7 mouse cellular contexts compared by ENCODE assay signal in genomic region chr11:78177437-78177836, GRCm38 (mm10). TPM values are rescaled to one million over a fixed set of nuclear protein-coding genes. Genes with fewer than 3 reads are reported as not detected.
A peak's percentile ranks its signal among the peaks of the same experiment; 100 is the strongest.
DNase-seq lines count a peak whose midpoint lies in the region; ATAC-seq and TF ChIP-seq lines count a peak whose summit lies in the region.

No protein-coding gene starts in this region.

- peak overlapping the region; percentile 59 for H3K4me2 ChIP-seq in CH12.LX (ENCODE audit: insufficient read depth, low read depth, poor library complexity, severe bottlenecking)
- peak overlapping the region; percentile 73 for H3K4me2 ChIP-seq in forebrain, postnatal 0 days (ENCODE audit: low read depth)

- WGBS in forebrain, postnatal 0 days, result 5% methylated on average over 10 of the region's 10 CpGs

- H3K79me2 ChIP-seq in CH12.LX (replicated peaks; ENCODE audit: control insufficient read depth, extremely low read depth, insufficient read depth, poor library complexity, severe bottlenecking), result peaks cover 29% of the 10 kb centered on the region

- H3K36me3 ChIP-seq in CH12.LX (replicated peaks in 1 of 2; ENCODE audit: control insufficient read depth in 1 of 2, insufficient read depth in 1 of 2, low read length in 1 of 2), result peaks cover 26 to 43% of the 10 kb centered on the region in 2 experiments
- H3K36me3 ChIP-seq in forebrain, postnatal 0 days (ENCODE audit: insufficient read depth), result peaks cover 22% of the 10 kb centered on the region

- TF ChIP-seq CTCF in CH12.LX (conservative IDR thresholded peaks at IDR 0.05 in 1 of 2, IDR thresholded peaks at IDR 0.05 in 1 of 2; ENCODE audit: low read depth in 2 of 2, low read length in 2 of 2), result no peak
- TF ChIP-seq CTCF in forebrain, postnatal 0 days (IDR thresholded peaks at IDR 0.05; ENCODE audit: low read depth), result no peak

- peaks cover 13 to 67% of the 10 kb centered on the region in 2 experiments for H3K4me1 ChIP-seq in CH12.LX (ENCODE audit: control insufficient read depth in 1 of 2, insufficient read depth in 2 of 2)
- peaks cover 17% of the 10 kb centered on the region for H3K4me1 ChIP-seq in forebrain, postnatal 0 days (ENCODE audit: insufficient read depth)

- H3K9ac ChIP-seq in CH12.LX (ENCODE audit: insufficient read depth, low read depth), result peak overlapping the region; percentile 41
- peak overlapping the region; percentile 58 for H3K9ac ChIP-seq in forebrain, postnatal 0 days

- peak overlapping the region; percentile 94 for H3K27ac ChIP-seq in CH12.LX (ENCODE audit: insufficient read depth, low read depth)
- no peak overlapping the region for H3K27ac ChIP-seq in forebrain, postnatal 0 days (ENCODE audit: low read depth, low read length)

- DNase-seq in CH12.LX (ENCODE audit: extremely low read depth) (no peak), NIH3T3 (ENCODE audit: low read depth) (peak; percentile 84)
- DNase-seq in forebrain, postnatal 0 days, result no peak
- DNase-seq in kidney, postnatal 36 days, result peak; percentile 90 to 94
- DNase-seq in right cerebral cortex, postnatal 14 days, result no peak
- DNase-seq in ovary, postnatal 10 days (ENCODE audit: low spot score), result no peak

- in situ Hi-C loops in CH12.LX (cut with MboI; ENCODE audit: low pct_ligation_motif_present, low pct_unique_long_range_greater_than_20kb, low sequenced_read_pairs), result loop anchor here (5.0 to 10.0 kb wide), 3 partner anchors 120 to 350 kb away; no protein-coding TSS in a partner anchor

- no peak for TF ChIP-seq RAD21 in CH12.LX (IDR thresholded peaks at IDR 0.05; ENCODE audit: low read depth, low read length)

- H3K27me3 ChIP-seq in CH12.LX (replicated peaks), result no peaks in the 10 kb centered on the region
- H3K27me3 ChIP-seq in forebrain, postnatal 0 days (ENCODE audit: insufficient read depth, low read length), result no peaks in the 10 kb centered on the region

- no peaks in the 10 kb centered on the region for H3K9me3 ChIP-seq in CH12.LX (replicated peaks; ENCODE audit: low read length)
- no peaks in the 10 kb centered on the region for H3K9me3 ChIP-seq in forebrain, postnatal 0 days (ENCODE audit: low read length)

- no peak for TF ChIP-seq EP300 in CH12.LX (IDR thresholded peaks at IDR 0.05; ENCODE audit: low read length)

- dilution Hi-C loops in CH12.LX (cut with MboI; ENCODE audit: extremely low pct_ligation_motif_present, extremely low pct_unique_long_range_greater_than_20kb, low sequenced_read_pairs), result no loop called here

- ATAC-seq in forebrain, postnatal 0 days, result no peak
- peak; percentile 5; the same call in 1 of the 2 replicates for ATAC-seq in megakaryocyte progenitor cell, adult 5-6 weeks (replicated peaks; ENCODE audit: poor library complexity)

- H3K4me3 ChIP-seq in CH12.LX (replicated peaks in 1 of 3; ENCODE audit: low read depth in 2 of 3, low read length in 2 of 3, poor library complexity in 1 of 3), result peak overlapping the region; percentile 65 to 72 (median 66)
- peak overlapping the region; percentile 51 for H3K4me3 ChIP-seq in forebrain, postnatal 0 days (ENCODE audit: low read depth, low read length)

- no peak for TF ChIP-seq POLR2A in CH12.LX (IDR thresholded peaks at IDR 0.05; ENCODE audit: low read depth, low read length)

TF ChIP-seq in CH12.LX, 34 proteins besides CTCF, POLR2A, EP300 and RAD21:
- TF ChIP-seq JUND (conservative IDR thresholded peaks at IDR 0.05; ENCODE audit: low read depth, low read length) (no peak), HCFC1 (IDR thresholded peaks at IDR 0.05; ENCODE audit: low read depth, low read length) (0 out of 2 replicates have a peak, but pooled peaks have one; percentile 3), SIN3A (IDR thresholded peaks at IDR 0.05; ENCODE audit: low read length) (peak; percentile 20; the same call in 1 of the 2 replicates)

RNA-seq across cellular contexts. Expression of gene Tlcd1, which starts 0.9 kb away (rescaled TPM):
- total RNA-seq in CH12.LX (2012; rRNA removed), result 16.4 and 20.3 TPM in 2 replicates
- 18.2 and 20.3 TPM in 2 replicates for total RNA-seq in CH12.LX (2014; rRNA removed)
- polyA plus RNA-seq in CH12.LX (2012; ENCODE audit: insufficient read length, low read depth), result 15.6 and 19.1 TPM in 2 replicates
- total RNA-seq in forebrain, postnatal 0 days (2014; rRNA removed), result 15.3 and 22.0 TPM in 2 replicates
- polyA plus RNA-seq in forebrain, postnatal 0 days (2015; fragmentation: Nextera tagmentation; extraction: Ambion mirVana), result 13.9 and 19.0 TPM in 2 replicates
- 4.0 and 6.3 TPM in 2 replicates for total RNA-seq in megakaryocyte progenitor cell, adult 5-6 weeks (2015)
- total RNA-seq in megakaryocyte progenitor cell, adult 5-6 weeks (2017), result 3.5 TPM in 2 replicates

RNA-seq across cellular contexts. Expression of gene Nek8, which starts 1.0 kb away (rescaled TPM):
- total RNA-seq in CH12.LX (2012; rRNA removed) (6.7 and 7.4 TPM in 2 replicates), CH12.LX (2014; rRNA removed) (6.1 and 7.1 TPM in 2 replicates)
- polyA plus RNA-seq in CH12.LX (2012; ENCODE audit: insufficient read length, low read depth), result 8.3 and 9.9 TPM in 2 replicates
- 4.7 and 6.1 TPM in 2 replicates for total RNA-seq in forebrain, postnatal 0 days (2014; rRNA removed)
- polyA plus RNA-seq in forebrain, postnatal 0 days (2015; fragmentation: Nextera tagmentation; extraction: Ambion mirVana), result 5.5 and 5.7 TPM in 2 replicates
- total RNA-seq in megakaryocyte progenitor cell, adult 5-6 weeks (2015), result 4.4 and 7.8 TPM in 2 replicates
- 3.4 and 6.0 TPM in 2 replicates for total RNA-seq in megakaryocyte progenitor cell, adult 5-6 weeks (2017)

RNA-seq across cellular contexts. Expression of gene Rpl23a, which starts 5.9 kb away (rescaled TPM):
- total RNA-seq in CH12.LX (2012; rRNA removed) (3,714 and 3,939 TPM in 2 replicates), CH12.LX (2014; rRNA removed) (3,235 and 3,361 TPM in 2 replicates)
- 2,992 and 3,119 TPM in 2 replicates for polyA plus RNA-seq in CH12.LX (2012; ENCODE audit: insufficient read length, low read depth)
- total RNA-seq in forebrain, postnatal 0 days (2014; rRNA removed), result 772 and 968 TPM in 2 replicates
- polyA plus RNA-seq in forebrain, postnatal 0 days (2015; fragmentation: Nextera tagmentation; extraction: Ambion mirVana), result 938 and 1,223 TPM in 2 replicates
- total RNA-seq in megakaryocyte progenitor cell, adult 5-6 weeks (2015), result 3,991 and 4,341 TPM in 2 replicates
- 2,958 and 3,443 TPM in 2 replicates for total RNA-seq in megakaryocyte progenitor cell, adult 5-6 weeks (2017)

RNA-seq across cellular contexts. Expression of gene Rab34, which starts 10.8 kb away (rescaled TPM):
- total RNA-seq in CH12.LX (2012; rRNA removed), result 0.17 and 0.25 TPM in 2 replicates
- total RNA-seq in CH12.LX (2014; rRNA removed), result 0.50 TPM in 1 of 2 replicates, not detected in the other
- 0.49 and 1.4 TPM in 2 replicates for polyA plus RNA-seq in CH12.LX (2012; ENCODE audit: insufficient read length, low read depth)
- total RNA-seq in forebrain, postnatal 0 days (2014; rRNA removed), result 76.9 and 83.5 TPM in 2 replicates
- 50.8 and 55.5 TPM in 2 replicates for polyA plus RNA-seq in forebrain, postnatal 0 days (2015; fragmentation: Nextera tagmentation; extraction: Ambion mirVana)
- 1.3 and 1.5 TPM in 2 replicates for total RNA-seq in megakaryocyte progenitor cell, adult 5-6 weeks (2015)
- 1.3 and 2.4 TPM in 2 replicates for total RNA-seq in megakaryocyte progenitor cell, adult 5-6 weeks (2017)

RNA-seq across cellular contexts. Expression of gene Traf4, which starts 12.0 kb away (rescaled TPM):
- total RNA-seq in CH12.LX (2012; rRNA removed), result 47.9 and 55.9 TPM in 2 replicates
- total RNA-seq in CH12.LX (2014; rRNA removed), result 17.1 and 20.8 TPM in 2 replicates
- polyA plus RNA-seq in CH12.LX (2012; ENCODE audit: insufficient read length, low read depth), result 52.9 and 68.7 TPM in 2 replicates
- total RNA-seq in forebrain, postnatal 0 days (2014; rRNA removed), result 99.0 and 107 TPM in 2 replicates
- polyA plus RNA-seq in forebrain, postnatal 0 days (2015; fragmentation: Nextera tagmentation; extraction: Ambion mirVana), result 104 and 131 TPM in 2 replicates
- total RNA-seq in megakaryocyte progenitor cell, adult 5-6 weeks (2015), result 4.7 TPM in 2 replicates
- 2.5 and 3.2 TPM in 2 replicates for total RNA-seq in megakaryocyte progenitor cell, adult 5-6 weeks (2017)

Comparison
In these comparisons a context has a peak if more than half of its experiments do, and no peak if none do; other contexts are left out.
1. DNase-seq: peak in NIH3T3 (single experiment) and kidney, postnatal 36 days (2 of 2); none in CH12.LX (single experiment), forebrain, postnatal 0 days (single experiment), right cerebral cortex, postnatal 14 days (single experiment) and ovary, postnatal 10 days (single experiment).